Mouse (Mus musculus) liver, embryonic 14.5 days (tissue): Measurements from ENCODE around the gene Fhl4.

ENCODE experiments used
- CTCF ChIP-seq: IDR thresholded peaks from 2 replicates; pipeline ENCODE4 v1.5.1; 2016; ENCODE audit warnings: antibody characterized with exemption, low read depth, control low read depth
- EP300 ChIP-seq: IDR thresholded peaks from 2 replicates; pipeline ENCODE4 v1.6.1; 2016; ENCODE audit warnings: antibody characterized with exemption, low read depth

- no peak for TF ChIP-seq CTCF
- TF ChIP-seq EP300: no peak
Measured at GRCm38 (mm10) chr10:85052451-85052850, 49.8 kb downstream of the Fhl4 start.
